Mouse (Mus musculus): ENCODE measurements around the gene Poll.
A peak's percentile ranks its signal among the peaks of the same experiment; 100 is the strongest.

The Poll gene

GRCm38 (mm10) chr19:45531554-45531953 lies 28.8 kb downstream of the Poll start:
- no peak for DNase-seq

GRCm38 (mm10) chr19:45530200-45530995 lies 29.9 kb downstream of the Poll start:
- DNase-seq, result no peak

GRCm38 (mm10) chr19:45529294-45529693 lies 31.0 kb downstream of the Poll start:
- DNase-seq, result no peak

- DNase-seq, result peak; percentile 72 to 75
These were observed 32.3 kb downstream of the Poll start for GRCm38 (mm10) chr19:45527931-45528534.

- no peak for DNase-seq
These were observed 32.9 kb downstream of the Poll start for GRCm38 (mm10) chr19:45527382-45527781.

GRCm38 (mm10) chr19:45516264-45516663 lies 44.1 kb downstream of the Poll start:
- no peak for DNase-seq

- no peak for DNase-seq
These were observed 45.0 kb downstream of the Poll start for GRCm38 (mm10) chr19:45515341-45515740.

- DNase-seq, result no peak
These were observed 48.9 kb downstream of the Poll start for GRCm38 (mm10) chr19:45511406-45511805.

- no peak for DNase-seq
These were observed 49.7 kb downstream of the Poll start for GRCm38 (mm10) chr19:45510680-45511079.

- DNase-seq, result no peak
These were observed 52.8 kb downstream of the Poll start for GRCm38 (mm10) chr19:45507531-45507930.

- no peak for DNase-seq
These were observed 54.9 kb downstream of the Poll start for GRCm38 (mm10) chr19:45505446-45505845.

All from B cell, adult 2 months (primary cell).